Mouse (Mus musculus) ES-Bruce4 (cell line): ENCODE data around the gene Vkorc1l1. TPM values are rescaled to one million over a fixed set of nuclear protein-coding genes. Genes with fewer than 3 reads are reported as not detected.

Experiments
- H3K27ac ChIP-seq: 2 replicates; pipeline ENCODE4 v1.5.1; 2012; ENCODE audit warnings: low read length, inconsistent platforms; ENCODE audit not compliant: insufficient read depth
- H3K27me3 ChIP-seq: 2 replicates; pipeline ENCODE4 v1.6.1; 2012; ENCODE audit warnings: mild to moderate bottlenecking, low read length, inconsistent platforms; ENCODE audit not compliant: control insufficient read depth, poor library complexity, insufficient read depth, severe bottlenecking
- H3K36me3 ChIP-seq: 2 replicates; pipeline ENCODE4 v1.6.1; 2012; ENCODE audit warnings: inconsistent platforms, mild to moderate bottlenecking, low read length, moderate library complexity; ENCODE audit not compliant: control insufficient read depth, poor library complexity, insufficient read depth, severe bottlenecking
- H3K4me1 ChIP-seq: one replicate; pipeline ENCODE4 v1.8.1; 2011; ENCODE audit warnings: low read length; ENCODE audit not compliant: control insufficient read depth, insufficient read depth
- H3K4me3 ChIP-seq: 2 replicates; pipeline ENCODE4 v1.5.1; 2011; ENCODE audit warnings: low read depth, mild to moderate bottlenecking, low read length
- H3K9ac ChIP-seq: 2 replicates; pipeline ENCODE4 v1.6.1; 2012; ENCODE audit warnings: low read depth, mild to moderate bottlenecking, inconsistent platforms; ENCODE audit not compliant: poor library complexity, severe bottlenecking
- H3K9me3 ChIP-seq: replicated peaks from 2 replicates; pipeline ENCODE4 v1.6.1; 2012; ENCODE audit warnings: mild to moderate bottlenecking, low read length, inconsistent platforms; ENCODE audit not compliant: control insufficient read depth, poor library complexity, insufficient read depth, severe bottlenecking
- CTCF ChIP-seq: IDR thresholded peaks from one replicate; pipeline ENCODE4 v1.8.1; 2011; ENCODE audit warnings: low read depth, low read length
- EP300 ChIP-seq: IDR thresholded peaks from 2 replicates; pipeline ENCODE4 v1.6.1; 2011; ENCODE audit warnings: low read depth, low read length; ENCODE audit not compliant: insufficient read depth
- POLR2A ChIP-seq: IDR thresholded peaks from one replicate; pipeline ENCODE4 v1.8.1; 2011; ENCODE audit warnings: low read length; ENCODE audit not compliant: insufficient read depth
- polyA plus RNA-seq: library from polyadenylated mRNA; stranded (reverse); fragments of >200 nt; gene quantifications from 2 replicates; pipeline ENCODE4 v1.2.4, GENCODE M21; 2011; ENCODE audit warnings: low read depth; ENCODE audit not compliant: missing spikeins, insufficient read depth, insufficient read length

The Vkorc1l1 gene
- polyA plus RNA-seq, 1 experiment = 72.6 TPM

- Histone ChIP-seq H3K27ac (peak overlapping the region; percentile 84), H3K4me1 (peaks cover 3% of the 10 kb centered on the region), H3K27me3 (no peaks in the 10 kb centered on the region), H3K36me3 (peaks cover 3% of the 10 kb centered on the region; the same call in 1 of the 2 replicates), H3K4me3 (no peak overlapping the region), H3K9me3 (no peaks in the 10 kb centered on the region), H3K9ac (no peak overlapping the region)
- TF ChIP-seq CTCF (no peak), EP300 (peak; percentile 68; the same call in 1 of the 2 replicates), POLR2A (no peak)
Observed at GRCm38 (mm10) chr5:129954473-129955254, 12.9 kb downstream of the Vkorc1l1 start.

GRCm38 (mm10) chr5:129955792-129956191 lies 14.0 kb downstream of the Vkorc1l1 start:
- H3K27ac ChIP-seq = no peak overlapping the region
- TF ChIP-seq EP300 (no peak), POLR2A (no peak)
- no peak overlapping the region for H3K9ac ChIP-seq
- no peak overlapping the region for H3K4me3 ChIP-seq
- H3K36me3 ChIP-seq = peaks cover 3% of the 10 kb centered on the region; the same call in 1 of the 2 replicates
- H3K27me3 ChIP-seq = no peaks in the 10 kb centered on the region
- H3K4me1 ChIP-seq = peaks cover 4% of the 10 kb centered on the region
- no peaks in the 10 kb centered on the region for H3K9me3 ChIP-seq

GRCm38 (mm10) chr5:129963224-129963623 lies 21.5 kb downstream of the Vkorc1l1 start:
- Histone ChIP-seq H3K27ac (no peak overlapping the region), H3K36me3 (no peaks in the 10 kb centered on the region), H3K4me3 (no peak overlapping the region), H3K9me3 (no peaks in the 10 kb centered on the region), H3K4me1 (peaks cover 2% of the 10 kb centered on the region), H3K27me3 (no peaks in the 10 kb centered on the region), H3K9ac (no peak overlapping the region)
- TF ChIP-seq EP300 = no peak
- no peak for TF ChIP-seq CTCF
- no peak for TF ChIP-seq POLR2A

- H3K4me3 ChIP-seq = no peak overlapping the region
- H3K9ac ChIP-seq = no peak overlapping the region
- H3K4me1 ChIP-seq = peaks cover under 1% of the 10 kb centered on the region
- peak overlapping the region; percentile 81; the same call in 1 of the 2 replicates for H3K27ac ChIP-seq
- peak; percentile 75; the same call in 1 of the 2 replicates for TF ChIP-seq EP300
- no peak for TF ChIP-seq POLR2A
- no peak for TF ChIP-seq CTCF
- no peaks in the 10 kb centered on the region for H3K27me3 ChIP-seq
- no peaks in the 10 kb centered on the region; the same call in 1 of the 2 replicates for H3K36me3 ChIP-seq
- no peaks in the 10 kb centered on the region for H3K9me3 ChIP-seq
Observed at GRCm38 (mm10) chr5:129966448-129966847, 24.7 kb downstream of the Vkorc1l1 start.

GRCm38 (mm10) chr5:129968417-129968816 lies 26.6 kb downstream of the Vkorc1l1 start:
- Histone ChIP-seq H3K27me3 (no peaks in the 10 kb centered on the region), H3K9ac (no peak overlapping the region), H3K4me3 (no peak overlapping the region), H3K27ac (peak overlapping the region; percentile 61), H3K4me1 (peaks cover 4% of the 10 kb centered on the region), H3K9me3 (no peaks in the 10 kb centered on the region), H3K36me3 (peaks cover 9% of the 10 kb centered on the region)
- TF ChIP-seq EP300 (no peak), CTCF (no peak), POLR2A (no peak)

- peaks cover 4% of the 10 kb centered on the region for H3K4me1 ChIP-seq
- TF ChIP-seq EP300 (no peak), CTCF (no peak), POLR2A (no peak)
- H3K36me3 ChIP-seq = peaks cover 11% of the 10 kb centered on the region
- H3K4me3 ChIP-seq = no peak overlapping the region
- no peaks in the 10 kb centered on the region for H3K27me3 ChIP-seq
- no peak overlapping the region for H3K9ac ChIP-seq
- no peaks in the 10 kb centered on the region for H3K9me3 ChIP-seq
- H3K27ac ChIP-seq = peak overlapping the region; percentile 46; the same call in 1 of the 2 replicates
Observed at GRCm38 (mm10) chr5:129971491-129971890, 29.7 kb downstream of the Vkorc1l1 start.
